Comparison of ENCODE assay signal across 21 mouse cellular contexts in genomic region chr3:41332481-41332880, GRCm38 (mm10).
DNase-seq lines count a peak whose midpoint lies in the region; ATAC-seq lines count a peak whose summit lies in the region.
"Had no signal": no experiment of that assay in that cellular context is flagged by ENCODE, and none has a peak within 500 bp of the region (broad histone marks: within the 10 kb centered on the region; RNA-seq: fewer than 3 reads in every experiment).

No protein-coding gene starts in this region.

- H3K4me2 ChIP-seq in limb, embryonic 12.5 days: no peak overlapping the region
- H3K4me2 ChIP-seq in kidney, embryonic 16.5 days (replicated peaks; ENCODE audit: low read depth, low read length): no peak overlapping the region
- H3K4me2 ChIP-seq: forebrain, embryonic 13.5 days had no signal

- ATAC-seq in limb, embryonic 12.5 days (ENCODE audit: insufficient number of reproducible peaks, insufficient read depth, low FRiP score, low TSS enrichment, low read depth): peak; percentile 26; the same call in 1 of the 2 replicates
- no peak for ATAC-seq in kidney, embryonic 16.5 days (ENCODE audit: low FRiP score, low TSS enrichment)
- ATAC-seq: forebrain, embryonic 13.5 days; hindbrain, embryonic 16.5 days; intestine, embryonic 16.5 days; liver, postnatal 0 days had no signal

- no peaks in the 10 kb centered on the region; the same call in 1 of the 2 replicates for H3K4me1 ChIP-seq in limb, embryonic 12.5 days (replicated peaks)
- no peaks in the 10 kb centered on the region for H3K4me1 ChIP-seq in limb, embryonic 10.5 days
- H3K4me1 ChIP-seq in kidney, embryonic 16.5 days (ENCODE audit: insufficient read depth, low read length): no peaks in the 10 kb centered on the region
- H3K4me1 ChIP-seq: forebrain, embryonic 13.5 days had no signal

- H3K27ac ChIP-seq in limb, embryonic 12.5 days: no peak overlapping the region
- H3K27ac ChIP-seq in limb, embryonic 10.5 days: no peak overlapping the region
- H3K27ac ChIP-seq in kidney, embryonic 16.5 days (ENCODE audit: low read length): no peak overlapping the region
- H3K27ac ChIP-seq: forebrain, embryonic 13.5 days had no signal

- no peaks in the 10 kb centered on the region for H3K27me3 ChIP-seq in limb, embryonic 12.5 days
- no peaks in the 10 kb centered on the region for H3K27me3 ChIP-seq in limb, embryonic 10.5 days (ENCODE audit: low read depth, poor library complexity, severe bottlenecking)
- H3K27me3 ChIP-seq in kidney, embryonic 16.5 days (ENCODE audit: insufficient read depth, low read length): no peaks in the 10 kb centered on the region
- H3K27me3 ChIP-seq: forebrain, embryonic 13.5 days had no signal

- peak; percentile 11 for DNase-seq in adrenal gland, adult 2 months
- DNase-seq in adrenal gland, postnatal 25 days: no peak
- no peak for DNase-seq in limb, embryonic 10.5 days (ENCODE audit: low spot score)
- DNase-seq in 3T3-L1 (ENCODE audit: low read depth, low spot score): peak; percentile 68
- DNase-seq in brain, adult 2 months (ENCODE audit: low read depth, low spot score): peak; percentile 14
- no peak for DNase-seq in left cerebral cortex, adult 9 months (ENCODE audit: low spot score in 2 of 2)
- DNase-seq: adrenal gland, postnatal 10 days; cerebellum, adult 11 months; cerebellum, postnatal 10 days; gastrocnemius, postnatal 25 days; liver; liver, postnatal 0 days; retina, postnatal 1 day; right cerebral cortex, postnatal 4 days; thymus, adult 2 months had no signal

- H3K9ac ChIP-seq in limb, embryonic 12.5 days (replicated peaks): no peak overlapping the region
- H3K9ac ChIP-seq in kidney, embryonic 16.5 days (replicated peaks; ENCODE audit: low read length): no peak overlapping the region
- H3K9ac ChIP-seq: forebrain, embryonic 13.5 days; liver, postnatal 0 days had no signal

- 66% methylated on average over 7 of the region's 7 CpGs for WGBS in limb, embryonic 12.5 days
- 76% methylated on average over 7 of the region's 7 CpGs for WGBS in limb, embryonic 10.5 days
- 51% methylated on average over 7 of the region's 7 CpGs for WGBS in kidney, embryonic 16.5 days

- H3K4me3 ChIP-seq in limb, embryonic 12.5 days (replicated peaks): no peak overlapping the region
- no peak overlapping the region for H3K4me3 ChIP-seq in limb, embryonic 10.5 days
- H3K4me3 ChIP-seq in kidney, embryonic 16.5 days (ENCODE audit: low read length): no peak overlapping the region
- H3K4me3 ChIP-seq: forebrain, embryonic 13.5 days had no signal

- no peaks in the 10 kb centered on the region for H3K36me3 ChIP-seq in limb, embryonic 12.5 days
- no peaks in the 10 kb centered on the region for H3K36me3 ChIP-seq in limb, embryonic 10.5 days
- no peaks in the 10 kb centered on the region for H3K36me3 ChIP-seq in kidney, embryonic 16.5 days (ENCODE audit: insufficient read depth, low read length)
- H3K36me3 ChIP-seq: G1E had no signal

- H3K9me3 ChIP-seq in limb, embryonic 12.5 days: peaks cover 9% of the 10 kb centered on the region; the same call in 1 of the 2 replicates
- no peaks in the 10 kb centered on the region for H3K9me3 ChIP-seq in limb, embryonic 10.5 days (replicated peaks)
- H3K9me3 ChIP-seq in kidney, embryonic 16.5 days (ENCODE audit: low read length): no peaks in the 10 kb centered on the region; the same call in 1 of the 2 replicates
- H3K9me3 ChIP-seq: G1E had no signal

Comparison
In these comparisons a context has a peak if more than half of its experiments do, and no peak if none do; other contexts are left out.
1. DNase-seq: peak in adrenal gland, adult 2 months (single experiment), 3T3-L1 (single experiment) and brain, adult 2 months (single experiment); none in adrenal gland, postnatal 25 days (single experiment), limb, embryonic 10.5 days (single experiment) and left cerebral cortex, adult 9 months (0 of 2).